Mouse (Mus musculus) embryonic facial prominence, embryonic 15.5 days (tissue): Measurements from ENCODE around the gene Zcchc7. TPM values are rescaled to one million over a fixed set of nuclear protein-coding genes. Genes with fewer than 3 reads are reported as not detected.

Experiments used
- microRNA-seq: library from miRNA; unstranded; fragments of <30 nt; microRNA quantifications from one replicate; pipeline ENCODE4, GENCODE M21; 2016; ENCODE audit warnings: borderline number of aligned reads
- polyA plus RNA-seq: library from polyadenylated mRNA; unstranded; fragments of >200 nt; fragmentation: Nextera tagmentation; extraction: Ambion mirVana; gene quantifications from 2 replicates; pipeline ENCODE4 v1.2.1, GENCODE M21; 2015

Zcchc7 gene
- polyA plus RNA-seq, 1 experiment from 2014 or later, result 36.7 TPM

Small RNA genes within 50 kb of the gene (microRNA-seq; reads per million reads assigned to microRNA genes)
- not detected for gene Gm22639

Other genes with a start within 250 kb of the Zcchc7 start
- 0.04 and 0.08 TPM in 2 replicates for gene Pax5, start 45.4 kb upstream of the Zcchc7 start, polyA plus RNA-seq
- 55.1 and 59.0 TPM in 2 replicates for gene Grhpr, start 225.5 kb downstream of the Zcchc7 start, polyA plus RNA-seq